Mouse (Mus musculus): Measurements from ENCODE around the gene Sf3b1. TPM values are rescaled to one million over a fixed set of nuclear protein-coding genes. Genes with fewer than 3 reads are reported as not detected.
"Not testable (repeated sequence)": the region's sequence is repeated elsewhere in the genome, so short reads cannot be mapped to it uniquely, and the experiment has no call there.

Gene Sf3b1
- total RNA-seq, 4 experiments from 2014 or later = 64.1 to 82.3 (median 73.5) TPM

DNA sequence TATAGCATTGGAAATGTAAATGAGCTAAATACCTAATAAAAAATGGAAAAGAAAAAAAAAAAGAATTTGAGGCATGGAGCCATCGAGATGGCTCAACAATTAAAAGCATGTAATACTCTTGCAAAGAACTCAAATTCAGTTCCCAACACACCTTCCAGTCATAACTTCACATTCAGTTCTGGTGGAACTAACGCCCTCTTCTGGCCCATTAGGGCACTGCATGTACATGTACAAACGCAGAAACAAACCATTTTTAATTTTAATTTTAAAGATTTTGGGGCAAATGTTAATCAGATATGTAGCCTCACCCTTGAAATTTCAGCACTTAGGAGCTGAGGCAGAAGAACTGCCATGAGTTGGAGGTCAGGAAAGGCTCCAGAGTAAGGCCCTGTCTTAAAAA, 68.8 kb downstream of the Sf3b1 start:
- DNase-seq (ENCODE audit: low spot score) = no peak

DNA sequence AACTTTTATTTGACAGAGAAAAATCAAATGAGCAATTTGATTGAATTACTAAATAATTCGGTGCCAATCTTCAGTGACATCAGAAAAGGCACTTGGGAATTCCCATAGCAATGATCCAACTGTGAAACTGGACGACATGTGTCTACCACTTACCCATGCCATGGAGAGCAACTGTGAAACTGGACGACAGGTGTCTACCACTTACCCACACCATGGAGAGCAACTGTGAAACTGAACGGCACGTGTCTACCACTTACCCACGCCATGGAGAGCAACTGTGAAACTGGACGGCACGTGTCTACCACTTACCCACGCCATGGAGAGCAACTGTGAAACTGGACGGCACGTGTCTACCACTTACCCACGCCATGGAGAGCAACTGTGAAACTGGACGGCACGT, 70.3 kb downstream of the Sf3b1 start:
- not testable (repeated sequence) for DNase-seq (ENCODE audit: low spot score)

GRCm38 (mm10) chr1:54954856-54955255, 72.4 kb downstream of the Sf3b1 start:
- DNase-seq (ENCODE audit: low spot score) = no peak

DNA sequence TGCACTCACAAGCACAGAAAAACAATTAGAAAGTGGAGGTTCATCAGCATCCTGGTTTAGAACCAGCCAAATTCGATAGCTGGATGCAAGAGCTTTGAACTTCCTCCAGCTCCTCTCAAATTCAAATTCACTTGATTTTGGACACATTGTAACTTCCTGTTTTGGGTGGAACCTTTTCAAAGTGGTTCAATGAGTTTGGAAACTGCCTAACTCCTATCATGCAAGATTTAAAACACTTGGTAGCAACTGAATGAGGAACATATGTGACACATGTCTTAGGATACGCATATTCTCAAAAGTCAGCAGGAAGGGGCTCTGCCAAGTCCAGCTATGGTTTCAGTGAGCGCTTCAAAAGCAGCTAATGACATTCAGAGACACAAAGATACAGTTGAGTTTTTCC, 82.6 kb downstream of the Sf3b1 start:
- no peak for DNase-seq (ENCODE audit: low spot score)

DNA sequence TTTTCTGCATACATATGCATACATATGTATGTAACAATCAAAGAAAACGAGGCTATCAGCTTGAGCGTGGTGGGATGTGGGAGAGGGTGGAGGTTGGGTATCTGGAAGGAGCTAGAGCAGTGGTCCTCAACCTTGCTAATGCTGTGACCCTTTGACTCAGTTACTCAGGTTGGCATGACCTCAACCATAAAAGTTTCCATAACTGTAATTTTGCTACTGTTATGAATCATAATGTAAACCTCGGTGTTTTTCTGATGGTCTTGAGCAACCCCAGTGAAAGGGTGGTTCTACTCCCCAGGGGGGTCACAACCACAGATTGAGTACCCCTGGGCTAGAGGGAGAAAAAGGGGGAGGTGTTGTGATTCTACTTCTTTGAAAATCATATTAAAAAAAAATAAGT, 91.8 kb downstream of the Sf3b1 start:
- DNase-seq (ENCODE audit: low spot score) = no peak

Other genes with a start within 250 kb of the Sf3b1 start
- gene Ankrd44, start 101.1 kb downstream of the Sf3b1 start, total RNA-seq (2022) = 10 to 100 TPM in 1 of 4 experiments, 1 to 10 TPM in 3; 6.9 to 13.4 (median 8.3) TPM
- gene Coq10b, start 25.3 kb upstream of the Sf3b1 start, total RNA-seq (2022) = 10 to 100 TPM; 46.6 to 58.8 (median 51.8) TPM
- 100 to 1,000 TPM; 149 to 184 (median 172) TPM for gene Hspe1, start 60.7 kb upstream of the Sf3b1 start, total RNA-seq (2022)
- 100 to 1,000 TPM; 360 to 382 (median 373) TPM for gene Hspd1, start 60.8 kb upstream of the Sf3b1 start, total RNA-seq (2022)
- gene Mob4, start 103.8 kb upstream of the Sf3b1 start, total RNA-seq (2022) = 10 to 100 TPM; 28.0 to 33.3 (median 28.8) TPM
- gene Rftn2, start 199.3 kb upstream of the Sf3b1 start, total RNA-seq (2022) = 10 to 100 TPM in 3 of 4 experiments, 1 to 10 TPM in 1; 9.1 to 13.3 (median 11.2) TPM
- gene Mars2, start 209.7 kb upstream of the Sf3b1 start, total RNA-seq (2022) = 1 to 10 TPM; 4.5 to 5.3 (median 4.7) TPM